Mouse (Mus musculus) hindbrain, embryonic 16.5 days (tissue): ENCODE results near the gene Coq8b. TPM values are rescaled to one million over a fixed set of nuclear protein-coding genes. Genes with fewer than 3 reads are reported as not detected.

ENCODE experiments used
- ATAC-seq: fragments of 200-750 bp; cut with Nextera tagmentation; 2 replicates; pipeline ENCODE4 v1.8.0; 2017; ENCODE audit warnings: moderate TSS enrichment, moderate library complexity
- H3K27ac ChIP-seq: fragments of 300-500 bp; sonication (generic); 2 replicates; pipeline ENCODE4 v1.5.1; 2014; ENCODE audit warnings: low read depth, mild to moderate bottlenecking, control low read depth, low read length, moderate library complexity
- H3K27me3 ChIP-seq: fragments of 300-500 bp; sonication (generic); replicated peaks from 2 replicates; pipeline ENCODE4 v1.6.1; 2014; ENCODE audit warnings: low read length; ENCODE audit not compliant: control insufficient read depth, insufficient read depth
- H3K36me3 ChIP-seq: fragments of 300-500 bp; sonication (generic); 2 replicates; pipeline ENCODE4 v1.6.1; 2014; ENCODE audit warnings: mild to moderate bottlenecking, low read length, moderate library complexity, mixed read lengths; ENCODE audit not compliant: control insufficient read depth, insufficient read depth
- H3K4me1 ChIP-seq: fragments of 300-500 bp; sonication (generic); 2 replicates; pipeline ENCODE4 v1.6.1; 2014; ENCODE audit warnings: low read depth, low read length; ENCODE audit not compliant: control insufficient read depth, insufficient read depth
- H3K4me2 ChIP-seq: fragments of 300-500 bp; sonication (generic); 2 replicates; pipeline ENCODE4 v1.6.1; 2014; ENCODE audit warnings: mild to moderate bottlenecking, low read length, control low read depth, moderate library complexity
- H3K4me3 ChIP-seq: fragments of 300-500 bp; sonication (generic); 2 replicates; pipeline ENCODE4 v1.5.1; 2014; ENCODE audit warnings: mild to moderate bottlenecking, low read length, control low read depth, moderate library complexity
- H3K9ac ChIP-seq: fragments of 300-500 bp; sonication (generic); 2 replicates; pipeline ENCODE4 v1.6.1; 2014; ENCODE audit warnings: low read depth, mild to moderate bottlenecking, control low read depth, low read length, moderate library complexity
- H3K9me3 ChIP-seq: fragments of 300-500 bp; sonication (generic); 2 replicates; pipeline ENCODE4 v1.6.1; 2014; ENCODE audit warnings: mild to moderate bottlenecking, low read length, moderate library complexity; ENCODE audit not compliant: control insufficient read depth
- WGBS: fragments of 180-500 bp; shearing (Covaris S2); extraction: QIAGEN DNeasy Blood & Tissue Kit; methylation state at CpG from one replicate; pipeline ENCODE4 v1.1.7; 2014; 5-methylcytosine and 5-hydroxymethylcytosine counted together
- polyA plus RNA-seq: library from polyadenylated mRNA; unstranded; fragments of >200 nt; fragmentation: Nextera tagmentation; extraction: Ambion mirVana; gene quantifications from 2 replicates; pipeline ENCODE4 v1.2.1, GENCODE M21; 2015

The Coq8b gene
- polyA plus RNA-seq, 1 experiment from 2014 or later = 21.8 TPM

DNA sequence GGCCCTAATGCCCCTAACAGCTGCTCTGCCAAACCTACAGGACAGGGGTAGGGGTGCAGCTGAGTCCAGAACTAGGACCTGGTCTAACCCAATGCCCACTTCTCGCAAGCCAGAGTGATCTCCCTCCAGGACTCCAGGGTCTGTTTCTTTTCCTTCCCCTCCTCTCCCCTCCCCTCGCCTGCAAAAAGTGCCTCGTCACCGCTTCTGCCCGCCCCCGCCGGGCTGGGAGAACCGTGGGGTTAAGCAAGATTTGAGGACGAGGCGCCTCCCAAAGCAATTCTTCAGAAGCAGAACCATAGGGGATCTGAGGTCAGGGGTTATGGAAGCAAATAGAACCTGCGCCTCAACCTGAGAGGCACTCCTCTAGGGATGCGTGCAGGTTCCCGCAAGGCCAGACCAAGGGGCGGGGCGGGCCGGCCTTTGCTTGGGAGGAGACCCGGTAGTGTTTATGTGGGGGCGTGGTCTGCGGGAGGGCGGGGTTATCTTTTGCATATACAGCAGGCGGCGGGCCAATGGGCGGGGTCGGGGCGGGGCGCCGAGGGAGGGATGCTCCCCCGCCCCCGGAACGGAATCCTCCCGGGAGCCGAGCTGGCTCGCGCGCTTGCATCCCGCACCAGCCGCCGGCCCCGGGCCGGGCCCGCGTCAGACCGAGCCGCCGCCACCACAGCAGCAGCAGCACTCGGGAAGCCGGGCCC lies 25.5 kb downstream of the Coq8b start, which contains the start of gene Numbl:
TSS of gene Numbl (plus strand) at position 229 of the 695 bp plus-strand sequence.
- Histone ChIP-seq H3K9ac (peak within 1 kb of the TSS; percentile 80), H3K4me1 (peaks cover 28% of the 10 kb centered on the region), H3K4me3 (peak within 1 kb of the TSS; percentile 72), H3K4me2 (peak within 1 kb of the TSS; percentile 89), H3K27me3 (no peaks in the 10 kb centered on the region), H3K9me3 (no peaks in the 10 kb centered on the region), H3K36me3 (peaks cover 11% of the 10 kb centered on the region), H3K27ac (peak within 1 kb of the TSS; percentile 92)
- under 1% methylated on average over 35 of the region's 47 CpGs for WGBS
- ATAC-seq = peak; percentile 73

DNA sequence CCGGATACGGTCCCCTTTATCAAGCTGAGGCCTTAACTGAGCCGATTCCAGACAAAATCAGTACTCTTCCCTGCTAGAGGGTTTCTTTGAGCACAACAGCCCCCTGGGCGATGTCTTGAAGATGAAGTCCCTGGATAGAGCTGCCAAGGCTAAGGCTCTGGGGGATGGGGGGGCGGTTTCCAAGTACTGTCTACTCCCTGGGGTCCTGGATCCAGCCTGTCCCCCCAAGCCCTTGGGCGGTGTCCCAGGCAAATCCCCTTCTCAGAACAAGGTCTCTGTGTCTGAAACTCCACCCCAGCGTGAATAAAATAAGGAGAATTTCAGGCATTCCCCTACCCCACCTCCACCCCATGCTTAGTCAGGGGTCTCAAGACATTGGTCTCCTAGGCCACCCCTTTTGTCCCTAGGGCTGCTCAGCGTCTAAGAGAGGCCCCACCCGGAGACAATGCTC lies 26.5 kb downstream of the Coq8b start:
- WGBS = 2% methylated on average over 9 of the region's 9 CpGs
- H3K36me3 ChIP-seq = peaks cover 15% of the 10 kb centered on the region
- H3K9ac ChIP-seq = peak overlapping the region; percentile 80
- H3K4me2 ChIP-seq = peak overlapping the region; percentile 89
- H3K4me3 ChIP-seq = peak overlapping the region; percentile 72
- peak overlapping the region; percentile 92 for H3K27ac ChIP-seq
- ATAC-seq = peak; percentile 7; the same call in 1 of the 2 replicates
- no peaks in the 10 kb centered on the region for H3K27me3 ChIP-seq
- H3K9me3 ChIP-seq = no peaks in the 10 kb centered on the region
- peaks cover 28% of the 10 kb centered on the region for H3K4me1 ChIP-seq

- Histone ChIP-seq H3K9me3 (no peaks in the 10 kb centered on the region), H3K27me3 (no peaks in the 10 kb centered on the region), H3K4me1 (peaks cover 28% of the 10 kb centered on the region), H3K36me3 (peaks cover 19% of the 10 kb centered on the region), H3K4me3 (peak overlapping the region; percentile 72), H3K27ac (peak overlapping the region; percentile 92), H3K9ac (peak overlapping the region; percentile 80), H3K4me2 (peak overlapping the region; percentile 89)
- ATAC-seq = 0 out of 2 replicates have a peak, but pooled peaks have one; percentile 1
- WGBS = 12% methylated on average over 5 of the region's 5 CpGs
Measured at GRCm38 (mm10) chr7:27259771-27260170, 26.9 kb downstream of the Coq8b start.

- 33% methylated on average over 7 of the region's 7 CpGs for WGBS
- peak overlapping the region; percentile 89 for H3K4me2 ChIP-seq
- peak overlapping the region; percentile 92 for H3K27ac ChIP-seq
- H3K4me3 ChIP-seq = peak overlapping the region; percentile 72
- no peaks in the 10 kb centered on the region for H3K27me3 ChIP-seq
- peaks cover 23% of the 10 kb centered on the region for H3K36me3 ChIP-seq
- peak overlapping the region; percentile 17 for H3K9ac ChIP-seq
- no peaks in the 10 kb centered on the region for H3K9me3 ChIP-seq
- peaks cover 28% of the 10 kb centered on the region for H3K4me1 ChIP-seq
- ATAC-seq = no peak
Measured at GRCm38 (mm10) chr7:27260856-27261255, 28.0 kb downstream of the Coq8b start.

DNA sequence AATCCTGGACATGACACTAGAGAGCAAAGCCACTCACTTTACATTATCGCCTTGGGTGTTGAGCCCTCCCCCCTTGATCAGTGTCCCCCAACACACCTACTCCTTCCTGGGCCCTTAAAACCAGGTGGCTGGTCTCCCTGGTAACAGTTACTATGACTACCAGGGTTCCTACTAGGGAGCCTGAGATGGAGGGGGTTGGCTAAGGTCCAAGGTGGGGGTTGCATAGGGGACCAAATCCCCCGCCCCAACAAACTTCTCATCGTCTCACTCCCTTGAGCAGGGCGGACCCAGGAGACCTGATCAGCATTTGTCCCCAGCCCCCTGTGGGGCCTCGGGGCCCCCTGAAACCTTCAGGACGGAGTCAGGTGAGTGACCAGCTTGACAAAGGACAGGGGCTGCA lies 29.1 kb downstream of the Coq8b start:
- no peak for ATAC-seq
- Histone ChIP-seq H3K9me3 (no peaks in the 10 kb centered on the region), H3K4me2 (no peak overlapping the region), H3K4me1 (peaks cover 28% of the 10 kb centered on the region), H3K36me3 (peaks cover 28% of the 10 kb centered on the region), H3K27ac (no peak overlapping the region), H3K9ac (no peak overlapping the region), H3K27me3 (no peaks in the 10 kb centered on the region), H3K4me3 (no peak overlapping the region)
- 68% methylated on average over 6 of the region's 6 CpGs for WGBS

DNA sequence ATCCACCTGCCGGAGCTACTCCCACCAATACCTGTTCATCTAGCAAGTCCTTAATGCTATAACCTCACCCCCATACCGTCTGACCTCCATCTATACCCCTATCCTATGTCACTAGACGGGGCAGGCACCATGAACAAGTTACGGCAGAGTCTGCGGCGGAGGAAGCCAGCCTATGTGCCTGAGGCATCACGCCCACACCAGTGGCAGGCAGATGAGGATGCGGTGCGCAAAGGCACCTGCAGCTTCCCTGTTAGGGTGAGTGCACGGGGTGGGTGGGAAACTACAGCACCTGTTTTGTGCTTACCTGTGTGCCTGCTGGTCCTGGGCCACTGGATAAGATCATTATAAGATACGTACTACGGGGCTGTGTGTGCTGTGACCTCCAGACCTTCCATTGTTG lies 31.9 kb downstream of the Coq8b start:
- no peaks in the 10 kb centered on the region for H3K27me3 ChIP-seq
- H3K4me3 ChIP-seq = no peak overlapping the region
- peaks cover 47% of the 10 kb centered on the region for H3K36me3 ChIP-seq
- H3K4me1 ChIP-seq = peaks cover 21% of the 10 kb centered on the region
- ATAC-seq = no peak
- H3K9me3 ChIP-seq = no peaks in the 10 kb centered on the region
- H3K9ac ChIP-seq = no peak overlapping the region
- no peak overlapping the region for H3K4me2 ChIP-seq
- 92% methylated on average over 12 of the region's 12 CpGs for WGBS
- H3K27ac ChIP-seq = no peak overlapping the region

GRCm38 (mm10) chr7:27266515-27267128 lies 33.8 kb downstream of the Coq8b start:
- WGBS = 75% methylated on average over 18 of the region's 20 CpGs
- Histone ChIP-seq H3K4me1 (peaks cover 3% of the 10 kb centered on the region), H3K27me3 (no peaks in the 10 kb centered on the region), H3K27ac (no peak overlapping the region), H3K36me3 (peaks cover 61% of the 10 kb centered on the region), H3K9ac (no peak overlapping the region), H3K4me2 (no peak overlapping the region), H3K9me3 (no peaks in the 10 kb centered on the region), H3K4me3 (no peak overlapping the region)
- ATAC-seq = no peak

DNA sequence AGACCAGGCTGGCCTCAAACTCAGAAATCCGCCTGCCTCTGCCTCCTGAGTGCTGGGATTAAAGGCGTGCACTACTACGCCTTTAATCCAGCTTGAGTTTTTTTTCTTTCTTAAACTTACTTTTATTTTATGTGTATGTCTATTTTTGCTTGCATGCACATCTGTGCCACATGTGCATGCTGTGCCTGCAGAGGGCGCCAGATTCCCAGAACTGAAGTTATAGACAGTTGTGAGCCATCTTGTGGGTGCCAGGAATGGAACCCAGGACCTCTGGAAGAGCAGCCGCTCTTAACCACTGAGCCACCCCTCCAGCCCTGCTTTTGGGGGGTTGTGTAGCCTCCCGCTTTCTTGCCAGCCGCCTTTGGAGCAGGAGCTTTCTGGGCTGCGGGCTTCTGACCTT lies 38.6 kb downstream of the Coq8b start:
- Histone ChIP-seq H3K9ac (no peak overlapping the region), H3K4me1 (no peaks in the 10 kb centered on the region), H3K36me3 (peaks cover 63% of the 10 kb centered on the region), H3K4me3 (no peak overlapping the region), H3K4me2 (no peak overlapping the region), H3K9me3 (no peaks in the 10 kb centered on the region), H3K27me3 (no peaks in the 10 kb centered on the region), H3K27ac (no peak overlapping the region)
- WGBS = 89% methylated on average over 8 of the region's 8 CpGs
- no peak for ATAC-seq

- H3K9ac ChIP-seq = no peak overlapping the region
- peaks cover 74% of the 10 kb centered on the region for H3K36me3 ChIP-seq
- no peak overlapping the region for H3K27ac ChIP-seq
- no peaks in the 10 kb centered on the region for H3K9me3 ChIP-seq
- no peak overlapping the region for H3K4me3 ChIP-seq
- H3K4me2 ChIP-seq = no peak overlapping the region
- no peak for ATAC-seq
- no peaks in the 10 kb centered on the region for H3K27me3 ChIP-seq
- 56% methylated on average over 32 of the region's 32 CpGs for WGBS
- H3K4me1 ChIP-seq = no peaks in the 10 kb centered on the region
Measured at GRCm38 (mm10) chr7:27273739-27274351, 41.0 kb downstream of the Coq8b start.
